Mouse (Mus musculus): Measurements from ENCODE around the gene Zcchc17.

DNA sequence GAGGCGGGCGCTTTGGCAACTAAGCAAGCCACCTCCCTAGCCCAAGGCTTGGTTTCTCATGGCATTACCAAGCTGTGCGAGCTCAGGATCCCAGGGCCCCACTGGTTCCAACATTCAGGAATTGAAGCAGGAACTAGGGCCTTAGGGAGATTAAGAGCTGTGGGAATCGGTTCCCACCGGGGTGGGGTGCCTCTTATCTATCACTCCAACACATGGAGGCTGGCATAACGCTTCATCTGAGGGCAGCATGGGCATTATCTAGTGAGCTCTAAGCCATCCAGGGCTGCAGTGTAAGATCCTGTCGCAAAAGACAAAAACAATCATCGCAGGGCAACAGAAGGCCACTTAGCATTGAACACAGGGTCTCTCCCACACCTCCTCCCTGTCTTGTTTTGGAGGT is 65.2 kb downstream of the Zcchc17 start:
- TF ChIP-seq CTCF (IDR thresholded peaks at IDR 0.05; ENCODE audit: insufficient read depth, low read length), result no peak
- TF ChIP-seq POLR2A (IDR thresholded peaks at IDR 0.05; ENCODE audit: borderline replicate concordance, extremely low read depth, low read depth, low read length), result no peak
